Mouse (Mus musculus): ENCODE results near the gene Mier2. TPM values are rescaled to one million over a fixed set of nuclear protein-coding genes. Genes with fewer than 3 reads are reported as not detected.

Mier2 gene
- total and polyA plus RNA-seq, 3 experiments, result 22.4 to 30.2 (median 26.7) TPM

DNA sequence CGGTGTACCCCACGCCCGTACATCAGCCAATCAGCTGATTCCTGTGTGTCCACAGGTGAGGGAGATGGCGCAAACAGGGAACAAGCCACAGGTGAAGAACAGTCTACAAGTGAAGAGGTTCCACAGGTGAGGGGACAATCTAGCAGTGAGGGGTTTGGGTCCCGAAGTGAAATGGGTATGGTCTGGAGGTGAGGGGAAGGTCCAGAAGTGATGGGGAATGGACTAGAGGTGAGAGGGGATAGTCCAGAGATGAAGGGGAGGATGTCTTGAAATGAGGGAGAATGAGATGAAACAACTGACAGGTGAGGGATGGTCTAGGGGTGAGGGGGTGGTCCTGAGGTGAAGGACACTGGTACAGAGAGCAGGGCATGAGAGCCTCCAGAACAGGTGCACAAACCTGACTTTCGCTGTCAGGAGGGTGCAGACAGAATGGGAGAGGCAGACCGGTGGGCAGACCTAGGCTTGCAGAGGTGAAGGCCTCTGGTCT is 282 bp upstream of the Mier2 start:
- peaks cover 11 to 28% of the 10 kb centered on the region in 2 experiments for H3K4me1 ChIP-seq (ENCODE audit: control insufficient read depth in 1 of 2, insufficient read depth in 2 of 2)
- H3K27me3 ChIP-seq (replicated peaks), result peaks cover 24% of the 10 kb centered on the region
- peak overlapping the region; percentile 47 to 93 (median 91) for H3K4me3 ChIP-seq (replicated peaks in 1 of 3; ENCODE audit: low read depth in 2 of 3, low read length in 2 of 3, poor library complexity in 1 of 3)
- peak overlapping the region; percentile 67 for H3K9ac ChIP-seq (ENCODE audit: insufficient read depth, low read depth)
- H3K79me2 ChIP-seq (replicated peaks; ENCODE audit: control insufficient read depth, extremely low read depth, insufficient read depth, poor library complexity, severe bottlenecking), result peaks cover 6% of the 10 kb centered on the region
- H3K9me3 ChIP-seq (replicated peaks; ENCODE audit: low read length), result peaks cover 7% of the 10 kb centered on the region
- H3K36me3 ChIP-seq (replicated peaks in 1 of 2; ENCODE audit: control insufficient read depth in 1 of 2, insufficient read depth in 1 of 2, low read length in 1 of 2), result peaks cover 0 to 17% of the 10 kb centered on the region in 2 experiments
- DNase-seq (ENCODE audit: extremely low read depth), result no peak
- H3K4me2 ChIP-seq (ENCODE audit: insufficient read depth, low read depth, poor library complexity, severe bottlenecking), result peak overlapping the region; percentile 48
- TF ChIP-seq MEF2A (IDR thresholded peaks at IDR 0.05; ENCODE audit: borderline replicate concordance, low read depth, low read length), result peak; percentile 28; the same call in 1 of the 2 replicates
- TF ChIP-seq IRF4 (IDR thresholded peaks at IDR 0.05; ENCODE audit: low read depth, low read length), result no peak
- no peak for TF ChIP-seq CTCF (conservative IDR thresholded peaks at IDR 0.05 in 1 of 2, IDR thresholded peaks at IDR 0.05 in 1 of 2; ENCODE audit: low read depth in 2 of 2, low read length in 2 of 2)
- TF ChIP-seq BHLHE40 (IDR thresholded peaks at IDR 0.05; ENCODE audit: low read depth, low read length), result no peak
- TF ChIP-seq NELFE (IDR thresholded peaks at IDR 0.05; ENCODE audit: low read depth, low read length), result no peak
- no peak for TF ChIP-seq SIN3A (IDR thresholded peaks at IDR 0.05; ENCODE audit: low read length)
- no peak for TF ChIP-seq ZC3H11A (IDR thresholded peaks at IDR 0.05; ENCODE audit: low read depth, low read length)
- dilution Hi-C loops (cut with MboI; ENCODE audit: extremely low pct_ligation_motif_present, extremely low pct_unique_long_range_greater_than_20kb, low sequenced_read_pairs), result no loop called here
- in situ Hi-C loops (cut with MboI; ENCODE audit: low pct_ligation_motif_present, low pct_unique_long_range_greater_than_20kb, low sequenced_read_pairs), result no loop called here
- H3K27ac ChIP-seq (ENCODE audit: insufficient read depth, low read depth), result no peak overlapping the region

DNA sequence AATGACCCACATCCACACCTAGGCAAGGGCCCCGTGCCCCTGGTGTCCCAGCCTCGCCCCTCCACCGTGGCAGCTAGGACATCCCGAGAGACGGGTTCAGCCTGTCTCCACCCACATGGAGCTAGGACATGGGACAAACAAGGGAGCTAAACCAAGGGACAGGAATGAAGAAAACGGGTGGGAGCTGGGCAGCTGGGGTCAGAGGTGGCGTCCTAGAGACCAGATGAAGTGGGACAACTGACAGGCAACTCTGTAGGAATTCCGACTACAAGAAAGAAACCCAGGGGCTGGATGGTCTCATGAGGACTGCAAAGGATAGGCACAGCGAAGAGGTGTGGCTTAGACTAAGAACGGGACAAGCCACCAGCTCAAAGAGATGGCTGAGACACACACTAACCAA is 1.3 kb downstream of the Mier2 start:
- TF ChIP-seq EP300 (IDR thresholded peaks at IDR 0.05; ENCODE audit: low read length) (no peak), POLR2A (IDR thresholded peaks at IDR 0.05; ENCODE audit: low read depth, low read length) (no peak), JUND (conservative IDR thresholded peaks at IDR 0.05; ENCODE audit: low read depth, low read length) (no peak), GABPA (IDR thresholded peaks at IDR 0.05; ENCODE audit: insufficient replicate concordance, low read depth, low read length) (no peak), ZMIZ1 (IDR thresholded peaks at IDR 0.05; ENCODE audit: low read depth, low read length) (no peak), POLR2AphosphoS2 (IDR thresholded peaks at IDR 0.05; ENCODE audit: low read depth, low read length) (no peak), TCF12 (IDR thresholded peaks at IDR 0.05; ENCODE audit: low read depth, low read length) (no peak), TBP (conservative IDR thresholded peaks at IDR 0.05; ENCODE audit: low read depth, low read length) (no peak), MXI1 (IDR thresholded peaks at IDR 0.05; ENCODE audit: low read depth, low read length) (no peak), ELF1 (IDR thresholded peaks at IDR 0.05; ENCODE audit: low read depth, low read length) (no peak), KAT2A (IDR thresholded peaks at IDR 0.05; ENCODE audit: insufficient replicate concordance, low read length) (no peak), SMC3 (IDR thresholded peaks at IDR 0.05; ENCODE audit: low read depth, low read length) (no peak)
- dilution Hi-C loops (cut with MboI; ENCODE audit: extremely low pct_ligation_motif_present, extremely low pct_unique_long_range_greater_than_20kb, low sequenced_read_pairs) (no loop called here), in situ Hi-C loops (cut with MboI; ENCODE audit: low pct_ligation_motif_present, low pct_unique_long_range_greater_than_20kb, low sequenced_read_pairs) (no loop called here)
- H3K9me3 ChIP-seq (replicated peaks; ENCODE audit: low read length), result peaks cover 5% of the 10 kb centered on the region
- DNase-seq (ENCODE audit: extremely low read depth), result no peak
- peak overlapping the region; percentile 67; the same call in 1 of the 2 replicates for H3K9ac ChIP-seq (ENCODE audit: insufficient read depth, low read depth)
- peaks cover 6% of the 10 kb centered on the region for H3K79me2 ChIP-seq (replicated peaks; ENCODE audit: control insufficient read depth, extremely low read depth, insufficient read depth, poor library complexity, severe bottlenecking)
- peak overlapping the region; percentile 87 for H3K4me2 ChIP-seq (ENCODE audit: insufficient read depth, low read depth, poor library complexity, severe bottlenecking)
- peaks cover 15 to 33% of the 10 kb centered on the region in 2 experiments for H3K36me3 ChIP-seq (replicated peaks in 1 of 2; ENCODE audit: control insufficient read depth in 1 of 2, insufficient read depth in 1 of 2, low read length in 1 of 2)
- H3K27ac ChIP-seq (ENCODE audit: insufficient read depth, low read depth), result no peak overlapping the region
- H3K4me1 ChIP-seq (ENCODE audit: control insufficient read depth in 1 of 2, insufficient read depth in 2 of 2), result peaks cover 11 to 28% of the 10 kb centered on the region in 2 experiments
- H3K4me3 ChIP-seq (replicated peaks in 1 of 3; ENCODE audit: low read depth in 2 of 3, low read length in 2 of 3, poor library complexity in 1 of 3), result peak overlapping the region; percentile 71 to 93 (median 91)
- H3K27me3 ChIP-seq (replicated peaks), result peaks cover 14% of the 10 kb centered on the region
